Mouse (Mus musculus): Measurements from ENCODE around the gene Zfp689. TPM values are rescaled to one million over a fixed set of nuclear protein-coding genes. Genes with fewer than 3 reads are reported as not detected.

Zfp689 gene
- polyA plus RNA-seq, 1 experiment from 2014 or later, result 1.4 TPM

DNA sequence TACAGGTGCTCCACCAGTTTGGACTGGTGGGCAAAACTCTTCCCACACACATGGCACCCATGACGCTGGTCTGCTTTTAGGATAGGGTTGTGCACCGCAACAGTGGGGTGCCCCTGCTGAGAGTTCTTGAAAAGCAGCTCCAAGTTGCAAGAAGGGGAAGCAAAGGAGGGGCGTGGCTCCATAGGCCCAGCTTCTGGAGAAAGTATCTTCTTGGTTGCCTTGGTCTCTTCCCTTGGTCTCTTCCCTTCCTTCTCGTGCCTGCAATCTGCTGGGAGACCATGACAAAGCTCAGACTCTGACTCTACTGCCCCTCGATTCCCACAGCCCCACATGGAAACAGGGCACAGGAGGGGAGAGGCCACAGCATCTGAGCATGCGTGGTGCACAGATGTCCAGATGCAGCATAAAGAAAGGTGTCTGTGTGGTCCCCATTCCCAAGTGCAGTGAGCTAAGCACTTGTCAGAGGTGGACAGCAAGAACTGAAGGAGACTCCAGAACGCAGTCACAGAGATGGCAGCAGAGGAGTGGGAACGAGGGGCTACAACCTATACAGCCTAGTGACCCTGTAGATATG is 56.6 kb downstream of the Zfp689 start:
- no peak for TF ChIP-seq EP300 (IDR thresholded peaks at IDR 0.05; ENCODE audit: low read depth)
- no peak for TF ChIP-seq CTCF (IDR thresholded peaks at IDR 0.05; ENCODE audit: low read depth)
- H3K9ac ChIP-seq (replicated peaks), result peak overlapping the region; percentile 41
- WGBS (ENCODE audit: insufficient replicate concordance), result 74% methylated on average over 8 of the region's 8 CpGs
- 0 out of 2 replicates have a peak overlapping the region, but pooled peaks have one; percentile 74 for H3K27ac ChIP-seq (ENCODE audit: low read depth)
- peaks cover 15% of the 10 kb centered on the region for H3K4me1 ChIP-seq (ENCODE audit: insufficient read depth)
- H3K9me3 ChIP-seq (ENCODE audit: low read length), result no peaks in the 10 kb centered on the region
- peak overlapping the region; percentile 73 for H3K4me2 ChIP-seq (ENCODE audit: low read depth, low read length)
- peak overlapping the region; percentile 59 for H3K4me3 ChIP-seq (ENCODE audit: low read depth, low read length)
- DNase-seq (peak; percentile 24), ATAC-seq (no peak)
- no peaks in the 10 kb centered on the region for H3K27me3 ChIP-seq (ENCODE audit: insufficient read depth, low read length)
- H3K36me3 ChIP-seq (replicated peaks; ENCODE audit: insufficient read depth, low read length), result no peaks in the 10 kb centered on the region

Small RNA genes within 50 kb of the gene (microRNA-seq; reads per million reads assigned to microRNA genes)
- gene Gm47278, result not detected
- 1.2 reads per million for gene Mir7060

Other genes starting within 250 kb of the Zfp689 start
- 8.3 and 8.6 TPM in 2 replicates for gene Tbc1d10b, start 240.7 kb downstream of the Zfp689 start, polyA plus RNA-seq (2015; fragmentation: Nextera tagmentation; extraction: Ambion mirVana)
- 19.7 and 94.3 TPM in 2 replicates for gene Mylpf, start 240.3 kb downstream of the Zfp689 start, polyA plus RNA-seq (2015; fragmentation: Nextera tagmentation; extraction: Ambion mirVana)
- 4.0 and 5.3 TPM in 2 replicates for gene Zfp553, start 216.1 kb downstream of the Zfp689 start, polyA plus RNA-seq (2015; fragmentation: Nextera tagmentation; extraction: Ambion mirVana)
- gene Sept1, start 216.0 kb downstream of the Zfp689 start, polyA plus RNA-seq (2015; fragmentation: Nextera tagmentation; extraction: Ambion mirVana), result 16.7 and 17.3 TPM in 2 replicates
- 15.5 and 17.8 TPM in 2 replicates for gene Zfp771, start 204.9 kb downstream of the Zfp689 start, polyA plus RNA-seq (2015; fragmentation: Nextera tagmentation; extraction: Ambion mirVana)
- gene Dctpp1, start 188.4 kb downstream of the Zfp689 start, polyA plus RNA-seq (2015; fragmentation: Nextera tagmentation; extraction: Ambion mirVana), result 96.8 and 107 TPM in 2 replicates
- gene Sephs2, start 175.1 kb downstream of the Zfp689 start, polyA plus RNA-seq (2015; fragmentation: Nextera tagmentation; extraction: Ambion mirVana), result 712 and 714 TPM in 2 replicates
- gene Itgal, start 152.9 kb downstream of the Zfp689 start, polyA plus RNA-seq (2015; fragmentation: Nextera tagmentation; extraction: Ambion mirVana), result 5.9 and 6.8 TPM in 2 replicates
- gene Zfp768, start 103.6 kb downstream of the Zfp689 start, polyA plus RNA-seq (2015; fragmentation: Nextera tagmentation; extraction: Ambion mirVana), result 4.8 and 6.4 TPM in 2 replicates
- gene Zfp747, start 73.1 kb downstream of the Zfp689 start, polyA plus RNA-seq (2015; fragmentation: Nextera tagmentation; extraction: Ambion mirVana), result 1.5 TPM in 2 replicates
- gene 9130019O22Rik, start 62.0 kb downstream of the Zfp689 start, polyA plus RNA-seq (2015; fragmentation: Nextera tagmentation; extraction: Ambion mirVana), result 0.89 and 1.2 TPM in 2 replicates
- gene E430018J23Rik, start 55.5 kb downstream of the Zfp689 start, polyA plus RNA-seq (2015; fragmentation: Nextera tagmentation; extraction: Ambion mirVana), result 1.9 and 2.6 TPM in 2 replicates
- gene Zfp764, start 42.3 kb downstream of the Zfp689 start, polyA plus RNA-seq (2015; fragmentation: Nextera tagmentation; extraction: Ambion mirVana), result 0.98 and 1.1 TPM in 2 replicates
- 8.7 and 10.1 TPM in 2 replicates for gene Zfp688, start 27.1 kb downstream of the Zfp689 start, polyA plus RNA-seq (2015; fragmentation: Nextera tagmentation; extraction: Ambion mirVana)
- gene Prr14, start 10.5 kb upstream of the Zfp689 start, polyA plus RNA-seq (2015; fragmentation: Nextera tagmentation; extraction: Ambion mirVana), result 16.0 and 17.6 TPM in 2 replicates
- 4.7 TPM in 2 replicates for gene Fbrs, start 30.0 kb upstream of the Zfp689 start, polyA plus RNA-seq (2015; fragmentation: Nextera tagmentation; extraction: Ambion mirVana)
- gene Srcap, start 62.8 kb upstream of the Zfp689 start, polyA plus RNA-seq (2015; fragmentation: Nextera tagmentation; extraction: Ambion mirVana), result 6.7 and 7.7 TPM in 2 replicates
- gene Gm42715, start 70.4 kb upstream of the Zfp689 start, polyA plus RNA-seq (2015; fragmentation: Nextera tagmentation; extraction: Ambion mirVana), result 3.6 and 4.1 TPM in 2 replicates
- gene Tmem265, start 112.2 kb upstream of the Zfp689 start, polyA plus RNA-seq (2015; fragmentation: Nextera tagmentation; extraction: Ambion mirVana), result 3.3 and 3.5 TPM in 2 replicates
- 14.5 and 17.0 TPM in 2 replicates for gene Phkg2, start 124.2 kb upstream of the Zfp689 start, polyA plus RNA-seq (2015; fragmentation: Nextera tagmentation; extraction: Ambion mirVana)
- 4.4 and 4.7 TPM in 2 replicates for gene Ccdc189, start 139.4 kb upstream of the Zfp689 start, polyA plus RNA-seq (2015; fragmentation: Nextera tagmentation; extraction: Ambion mirVana)
- gene Rnf40, start 139.6 kb upstream of the Zfp689 start, polyA plus RNA-seq (2015; fragmentation: Nextera tagmentation; extraction: Ambion mirVana), result 10.3 and 12.4 TPM in 2 replicates
- gene Zfp629, start 166.6 kb upstream of the Zfp689 start, polyA plus RNA-seq (2015; fragmentation: Nextera tagmentation; extraction: Ambion mirVana), result 1.8 and 2.0 TPM in 2 replicates

Data from liver, postnatal 0 days (tissue).